Mouse (Mus musculus): ENCODE results near the gene Afap1.

Afap1 gene

GRCm38 (mm10) chr5:35931296-35931695, 38.2 kb downstream of the Afap1 start:
- no peak for DNase-seq (ENCODE audit: low read depth, low spot score)

DNA sequence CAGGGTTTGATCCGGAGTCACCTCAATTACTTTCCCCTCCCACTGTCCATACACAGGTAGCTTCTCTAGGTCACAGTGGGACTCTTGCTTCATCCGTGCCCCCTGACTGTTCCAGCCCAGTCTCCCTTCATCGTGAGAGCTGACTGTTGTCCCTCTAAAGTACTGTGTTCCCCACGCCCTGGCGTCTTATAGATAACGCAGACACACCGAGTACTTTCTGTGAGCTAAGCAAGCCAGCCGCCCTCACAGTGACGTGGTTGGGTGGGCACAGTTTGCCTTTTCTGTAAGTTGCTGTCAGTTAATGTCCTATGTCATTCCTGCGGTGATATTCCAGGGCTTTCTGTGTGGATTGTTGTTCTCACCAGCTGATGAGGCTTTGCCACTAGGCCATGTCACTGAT, 39.9 kb downstream of the Afap1 start:
- DNase-seq (ENCODE audit: low read depth, low spot score), result no peak

DNA sequence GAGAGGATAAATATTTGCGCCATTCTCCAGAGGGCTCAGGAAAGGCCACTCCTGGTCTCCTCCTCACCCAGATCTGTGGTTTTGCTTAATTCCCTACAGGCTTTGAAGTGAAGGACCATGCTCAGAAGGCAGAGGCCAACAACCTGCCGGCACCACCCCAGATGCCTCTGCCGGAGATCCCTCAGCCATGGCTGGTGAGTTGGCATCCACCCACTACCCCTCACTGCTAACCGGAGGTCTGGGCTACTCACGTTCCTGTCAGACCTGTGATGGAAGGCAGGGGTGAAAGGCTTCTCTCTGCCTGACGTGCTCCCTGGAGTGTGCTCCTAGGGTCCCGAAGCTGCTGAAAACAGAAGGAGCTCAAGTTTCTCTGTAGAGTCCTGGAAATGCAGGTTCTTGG, 42.8 kb downstream of the Afap1 start:
- DNase-seq (ENCODE audit: low read depth, low spot score), result no peak

- DNase-seq (ENCODE audit: low read depth, low spot score), result no peak
These were observed 45.4 kb downstream of the Afap1 start for GRCm38 (mm10) chr5:35938249-35939223.

- no peak for DNase-seq (ENCODE audit: low read depth, low spot score)
These were observed 46.8 kb downstream of the Afap1 start for GRCm38 (mm10) chr5:35939958-35940357.

- DNase-seq (ENCODE audit: low read depth, low spot score), result no peak
These were observed 50.4 kb downstream of the Afap1 start for GRCm38 (mm10) chr5:35943541-35943940.

GRCm38 (mm10) chr5:35946841-35947240, 53.7 kb downstream of the Afap1 start:
- no peak for DNase-seq (ENCODE audit: low read depth, low spot score)

GRCm38 (mm10) chr5:35947427-35947826, 54.3 kb downstream of the Afap1 start:
- DNase-seq (ENCODE audit: low read depth, low spot score), result no peak

DNA sequence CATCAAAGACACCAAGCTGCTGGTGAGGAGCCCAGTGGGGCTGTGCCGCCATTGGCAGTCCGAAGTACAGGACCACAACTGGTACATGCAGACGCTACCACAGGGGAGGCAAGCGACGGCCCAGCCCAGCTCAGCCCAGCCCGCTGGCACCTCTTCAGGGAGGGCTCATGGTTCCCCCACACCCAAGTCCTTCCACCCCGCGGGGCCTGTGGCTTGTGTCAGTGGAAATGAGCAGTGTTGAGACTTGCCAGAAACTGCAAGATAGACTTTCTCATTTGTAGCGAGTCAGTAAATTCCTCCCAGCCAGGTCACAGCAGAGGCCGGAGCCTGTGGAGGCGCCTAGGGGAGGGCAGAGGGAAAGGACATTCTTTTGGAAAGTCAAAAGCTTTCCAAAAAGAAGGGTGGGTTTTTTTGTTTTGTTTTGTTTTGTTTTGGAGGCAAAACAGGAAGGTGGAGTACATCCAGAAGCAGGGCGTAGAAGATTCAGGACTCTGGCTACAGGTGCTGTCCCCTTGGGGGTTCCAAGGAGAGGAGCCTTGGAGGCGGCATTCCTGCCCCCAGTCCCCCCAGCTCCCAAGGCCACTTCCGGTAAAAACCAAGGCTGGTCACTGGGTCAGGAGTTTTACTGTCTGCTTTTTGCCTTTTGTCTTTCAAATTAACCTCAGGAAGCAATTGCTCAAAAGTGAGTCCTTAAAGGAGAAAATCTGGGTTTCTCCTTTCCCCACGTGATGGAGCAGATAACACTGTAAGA, 55.3 kb downstream of the Afap1 start:
- DNase-seq (ENCODE audit: low read depth, low spot score), result peak; percentile 97

GRCm38 (mm10) chr5:35949061-35949460, 55.9 kb downstream of the Afap1 start:
- DNase-seq (ENCODE audit: low read depth, low spot score), result no peak

DNA sequence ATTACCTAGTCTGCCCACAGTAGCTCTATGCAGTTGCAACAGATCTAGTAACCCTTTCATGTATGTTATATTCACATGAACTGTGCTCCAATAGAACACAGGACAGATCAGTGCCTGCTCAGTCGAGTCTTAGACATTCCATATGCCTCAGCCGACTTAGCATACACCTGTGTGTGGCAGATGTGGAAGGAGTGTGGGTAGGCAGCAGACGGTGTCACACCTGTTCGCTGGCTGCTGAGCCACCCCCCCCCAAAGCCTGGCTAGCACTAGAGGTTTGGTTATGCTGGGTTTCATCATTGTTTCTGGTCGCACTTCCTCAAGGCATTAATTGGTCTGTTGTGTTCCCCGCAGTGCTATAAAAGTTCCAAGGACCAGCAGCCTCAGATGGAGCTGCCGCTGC, 57.4 kb downstream of the Afap1 start:
- DNase-seq (ENCODE audit: low read depth, low spot score), result no peak

GRCm38 (mm10) chr5:35954055-35954718, 61.1 kb downstream of the Afap1 start:
- no peak for DNase-seq (ENCODE audit: low read depth, low spot score)

DNA sequence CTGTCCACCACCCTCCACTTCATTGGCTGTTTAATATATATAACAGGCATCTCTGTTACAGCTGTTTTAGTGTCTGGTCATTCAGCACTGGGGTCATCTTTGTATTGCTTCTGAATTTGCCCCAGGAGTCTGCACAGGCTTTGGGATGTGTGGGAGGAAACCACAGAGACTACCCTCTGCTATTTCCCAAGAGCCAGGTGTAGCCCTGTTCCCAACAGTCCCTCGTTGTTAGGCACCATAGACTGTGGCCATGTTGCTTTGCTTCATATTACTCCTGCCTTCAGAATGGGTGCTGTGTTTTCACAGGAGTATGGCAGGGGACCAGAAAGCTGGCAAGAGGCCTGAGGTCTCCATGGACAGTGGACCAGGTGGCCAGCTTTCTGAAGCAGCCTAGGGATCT, 63.1 kb downstream of the Afap1 start:
- no peak for DNase-seq (ENCODE audit: low read depth, low spot score)

GRCm38 (mm10) chr5:35958681-35959080, 65.6 kb downstream of the Afap1 start:
- DNase-seq (ENCODE audit: low read depth, low spot score), result peak; percentile 58

- DNase-seq (ENCODE audit: low read depth, low spot score), result peak; percentile 29
These were observed 67.0 kb downstream of the Afap1 start for GRCm38 (mm10) chr5:35960168-35960567.

DNA sequence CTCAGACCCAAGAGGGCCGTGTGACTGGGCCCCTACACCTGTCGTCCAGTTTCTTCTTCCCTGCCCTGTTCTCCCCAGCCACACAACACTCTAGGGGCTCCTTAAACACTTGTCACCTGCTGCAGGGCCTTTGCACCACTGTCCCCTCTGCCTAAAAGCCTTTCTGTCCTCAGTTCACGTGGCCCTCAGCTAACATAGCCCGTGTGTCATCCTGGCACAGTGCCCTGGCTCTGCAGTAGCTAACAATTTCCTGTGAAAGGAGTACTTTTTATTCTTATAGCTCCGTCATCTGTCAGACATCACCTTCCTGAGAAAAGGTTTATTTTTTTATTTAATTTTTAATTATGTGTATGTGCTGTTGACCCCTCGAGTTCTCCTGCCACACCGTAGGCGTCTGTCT, 68.2 kb downstream of the Afap1 start:
- DNase-seq (ENCODE audit: low read depth, low spot score), result no peak

DNA sequence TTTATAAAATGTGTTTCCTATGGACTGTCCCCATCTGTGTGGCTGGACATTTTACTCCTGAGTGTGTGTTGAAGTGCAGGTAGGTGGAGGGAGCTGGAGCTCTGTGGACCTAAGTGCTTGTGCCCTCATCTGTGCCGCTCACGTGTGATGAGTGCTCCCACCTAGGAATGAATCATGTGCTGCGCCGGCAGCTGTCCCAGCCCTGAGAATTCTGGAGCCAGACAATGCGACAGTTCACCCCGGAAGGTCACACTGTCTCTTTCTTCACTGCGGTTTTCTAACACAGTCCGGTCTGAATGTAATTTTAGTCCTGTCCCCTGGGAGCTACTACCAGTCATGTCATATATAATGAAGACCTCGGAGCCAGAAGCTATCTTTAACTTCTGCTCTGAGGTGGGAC, 70.5 kb downstream of the Afap1 start:
- DNase-seq (ENCODE audit: low read depth, low spot score), result no peak

DNA sequence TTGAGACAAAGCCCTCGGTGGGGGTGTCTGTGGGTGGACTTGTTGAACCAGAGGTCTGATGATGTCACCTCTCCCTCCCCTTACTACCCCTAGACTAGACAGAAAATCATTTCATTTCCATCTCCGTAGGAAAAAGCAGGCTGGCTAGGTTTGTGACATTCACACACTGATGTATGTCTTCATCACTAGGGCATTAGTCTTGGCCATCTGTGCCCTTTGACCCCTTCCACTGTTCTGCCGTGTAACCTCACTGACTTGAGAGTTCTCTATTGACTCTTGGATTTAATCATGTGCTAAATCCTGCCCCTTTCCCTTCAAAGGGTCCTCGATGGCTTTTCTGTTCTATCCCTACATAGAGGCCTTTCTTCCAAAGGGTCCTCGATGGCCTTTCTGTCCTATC, 71.9 kb downstream of the Afap1 start:
- no peak for DNase-seq (ENCODE audit: low read depth, low spot score)

- no peak for DNase-seq (ENCODE audit: low read depth, low spot score)
These were observed 76.7 kb downstream of the Afap1 start for GRCm38 (mm10) chr5:35969857-35970256.

- DNase-seq (ENCODE audit: low read depth, low spot score), result no peak
These were observed 77.4 kb downstream of the Afap1 start for GRCm38 (mm10) chr5:35970380-35971105.

- peak; percentile 81 for DNase-seq (ENCODE audit: low read depth, low spot score)
These were observed 78.9 kb downstream of the Afap1 start for GRCm38 (mm10) chr5:35971841-35972578.

Measured in R1 (cell line).